Mouse (Mus musculus) gonadal fat pad, adult 2 months (tissue): ENCODE data around the gene Spata2l. TPM values are rescaled to one million over a fixed set of nuclear protein-coding genes. Genes with fewer than 3 reads are reported as not detected.
"Not testable (repeated sequence)": the region's sequence is repeated elsewhere in the genome, so short reads cannot be mapped to it uniquely, and the experiment has no call there.

Experiments
- DNase-seq: peaks from one replicate; pipeline ENCODE4 v3.0.0-alpha.2; 2012; ENCODE audit warnings: low read depth
- polyA plus RNA-seq: library from polyadenylated mRNA; depleted of rRNA; stranded (reverse); fragments of >200 nt; gene quantifications from 2 replicates; pipeline ENCODE4 v1.2.3, GENCODE M21; 2012

Spata2l gene
- polyA plus RNA-seq, 1 experiment: 13.3 TPM

- DNase-seq: no peak
Measured at GRCm38 (mm10) chr8:123247748-123248147, 11.7 kb upstream of the Spata2l start.

GRCm38 (mm10) chr8:123245543-123245942, 9.5 kb upstream of the Spata2l start:
- DNase-seq: no peak

GRCm38 (mm10) chr8:123244382-123244781, 8.3 kb upstream of the Spata2l start:
- DNase-seq: no peak

GRCm38 (mm10) chr8:123243053-123243452, 7.0 kb upstream of the Spata2l start:
- DNase-seq: no peak

- DNase-seq: no peak
Measured at GRCm38 (mm10) chr8:123242107-123242923, 6.3 kb upstream of the Spata2l start.

- no peak for DNase-seq
Measured at GRCm38 (mm10) chr8:123239398-123239797, 3.4 kb upstream of the Spata2l start.

GRCm38 (mm10) chr8:123234918-123235519, 1.0 kb downstream of the Spata2l start:
- DNase-seq: no peak

- DNase-seq: no peak
Measured at GRCm38 (mm10) chr8:123233760-123234159, 2.3 kb downstream of the Spata2l start.

GRCm38 (mm10) chr8:123233300-123233699, 2.7 kb downstream of the Spata2l start:
- DNase-seq: no peak

- no peak for DNase-seq
Measured at GRCm38 (mm10) chr8:123232553-123232952, 3.5 kb downstream of the Spata2l start.

- DNase-seq: no peak
Measured at GRCm38 (mm10) chr8:123231742-123232141, 4.3 kb downstream of the Spata2l start.

- not testable (repeated sequence) for DNase-seq
Measured at GRCm38 (mm10) chr8:123230326-123230725, 5.7 kb downstream of the Spata2l start.

GRCm38 (mm10) chr8:123228416-123228815, 7.6 kb downstream of the Spata2l start:
- DNase-seq: no peak

GRCm38 (mm10) chr8:123224278-123225266, 11.5 kb downstream of the Spata2l start, which contains the start of gene Cdk10:
Gene Cdk10 (plus strand): TSS chr8:123224842.
- DNase-seq: no peak

- DNase-seq: no peak
Measured at GRCm38 (mm10) chr8:123220917-123221316, 15.1 kb downstream of the Spata2l start.

- DNase-seq: no peak
Measured at GRCm38 (mm10) chr8:123215430-123215829, 20.6 kb downstream of the Spata2l start.

- DNase-seq: no peak
Measured at GRCm38 (mm10) chr8:123213118-123213772, 22.8 kb downstream of the Spata2l start.

GRCm38 (mm10) chr8:123212321-123213117, 23.5 kb downstream of the Spata2l start, which contains the start of the genes Chmp1a and Spata33:
Gene Chmp1a (minus strand): TSS chr8:123212763.
Gene Spata33 (plus strand): TSS chr8:123212832.
- DNase-seq: no peak

- no peak for DNase-seq
Measured at GRCm38 (mm10) chr8:123211876-123212275, 24.2 kb downstream of the Spata2l start.

- no peak for DNase-seq
Measured at GRCm38 (mm10) chr8:123203571-123203970, 32.5 kb downstream of the Spata2l start.
